Mouse (Mus musculus) kidney, embryonic 16.5 days (tissue): ENCODE results near the gene Foxd3. TPM values are rescaled to one million over a fixed set of nuclear protein-coding genes. Genes with fewer than 3 reads are reported as not detected.

ENCODE experiments used
- ATAC-seq: fragments of 200-750 bp; cut with Nextera tagmentation; 2 replicates; pipeline ENCODE4 v1.8.0; 2017; ENCODE audit warnings: moderate TSS enrichment; ENCODE audit not compliant: low FRiP score, low TSS enrichment
- H3K27ac ChIP-seq: fragments of 300-500 bp; sonication (generic); 2 replicates; pipeline ENCODE4 v1.5.1; 2014; ENCODE audit warnings: low read length
- H3K27me3 ChIP-seq: fragments of 300-500 bp; sonication (generic); 2 replicates; pipeline ENCODE4 v1.6.1; 2014; ENCODE audit warnings: low read length, control low read depth, mixed read lengths; ENCODE audit not compliant: insufficient read depth
- H3K36me3 ChIP-seq: fragments of 300-500 bp; sonication (generic); 2 replicates; pipeline ENCODE4 v1.6.1; 2014; ENCODE audit warnings: low read length, control low read depth, mixed read lengths; ENCODE audit not compliant: insufficient read depth
- H3K4me1 ChIP-seq: fragments of 300-500 bp; sonication (generic); 2 replicates; pipeline ENCODE4 v1.6.1; 2014; ENCODE audit warnings: low read length, control low read depth, mixed read lengths; ENCODE audit not compliant: insufficient read depth
- H3K4me2 ChIP-seq: fragments of 300-500 bp; sonication (generic); replicated peaks from 2 replicates; pipeline ENCODE4 v1.6.1; 2014; ENCODE audit warnings: low read depth, low read length
- H3K4me3 ChIP-seq: fragments of 300-500 bp; sonication (generic); 2 replicates; pipeline ENCODE4 v1.5.1; 2014; ENCODE audit warnings: mild to moderate bottlenecking, low read length
- H3K9ac ChIP-seq: fragments of 300-500 bp; sonication (generic); replicated peaks from 2 replicates; pipeline ENCODE4 v1.6.1; 2014; ENCODE audit warnings: low read length
- H3K9me3 ChIP-seq: fragments of 300-500 bp; sonication (generic); 2 replicates; pipeline ENCODE4 v1.6.1; 2016; ENCODE audit warnings: low read length, control low read depth
- WGBS: fragments of 180-500 bp; shearing (Covaris S2); extraction: QIAGEN DNeasy Blood & Tissue Kit; methylation state at CpG from one replicate; pipeline ENCODE4 v1.1.7; 2014; 5-methylcytosine and 5-hydroxymethylcytosine counted together
- polyA plus RNA-seq: library from polyadenylated mRNA; unstranded; fragments of >200 nt; fragmentation: Nextera tagmentation; extraction: Ambion mirVana; gene quantifications from 2 replicates; pipeline ENCODE4 v1.2.1, GENCODE M21; 2015

The Foxd3 gene
- polyA plus RNA-seq, 1 experiment from 2014 or later, result 0.09 TPM

GRCm38 (mm10) chr4:99645560-99645959 lies 10.5 kb upstream of the Foxd3 start:
- WGBS, result 90% methylated on average over 4 of the region's 4 CpGs
- H3K4me2 ChIP-seq, result no peak overlapping the region
- no peaks in the 10 kb centered on the region for H3K4me1 ChIP-seq
- H3K9ac ChIP-seq, result no peak overlapping the region
- H3K36me3 ChIP-seq, result no peaks in the 10 kb centered on the region
- H3K4me3 ChIP-seq, result no peak overlapping the region
- H3K27me3 ChIP-seq, result peaks cover 51% of the 10 kb centered on the region
- no peak overlapping the region for H3K27ac ChIP-seq
- no peaks in the 10 kb centered on the region for H3K9me3 ChIP-seq
- ATAC-seq, result no peak

GRCm38 (mm10) chr4:99650088-99650944 lies 5.8 kb upstream of the Foxd3 start:
- Histone ChIP-seq H3K27ac (no peak overlapping the region), H3K4me2 (0 out of 2 replicates have a peak overlapping the region, but pooled peaks have one; percentile 32), H3K9me3 (no peaks in the 10 kb centered on the region), H3K27me3 (peaks cover 80% of the 10 kb centered on the region), H3K9ac (no peak overlapping the region), H3K36me3 (no peaks in the 10 kb centered on the region), H3K4me3 (no peak overlapping the region; the same call in 1 of the 2 replicates), H3K4me1 (peaks cover 7% of the 10 kb centered on the region; the same call in 1 of the 2 replicates)
- 2% methylated on average over 44 of the region's 44 CpGs for WGBS
- no peak for ATAC-seq

- no peak overlapping the region for H3K27ac ChIP-seq
- H3K9ac ChIP-seq, result no peak overlapping the region
- H3K4me1 ChIP-seq, result peaks cover 12% of the 10 kb centered on the region; the same call in 1 of the 2 replicates
- no peaks in the 10 kb centered on the region for H3K36me3 ChIP-seq
- H3K27me3 ChIP-seq, result peaks cover 88% of the 10 kb centered on the region
- H3K9me3 ChIP-seq, result no peaks in the 10 kb centered on the region
- peak overlapping the region; percentile 30 for H3K4me3 ChIP-seq
- H3K4me2 ChIP-seq, result peak overlapping the region; percentile 32; the same call in 1 of the 2 replicates
- under 1% methylated on average over 59 of the region's 59 CpGs for WGBS
- ATAC-seq, result no peak
Measured at GRCm38 (mm10) chr4:99650945-99651690, 5.0 kb upstream of the Foxd3 start.

- no peak for ATAC-seq
- peaks cover 96% of the 10 kb centered on the region for H3K27me3 ChIP-seq
- H3K4me3 ChIP-seq, result no peak overlapping the region
- H3K4me1 ChIP-seq, result peaks cover 19% of the 10 kb centered on the region
- no peak overlapping the region for H3K9ac ChIP-seq
- no peak overlapping the region for H3K27ac ChIP-seq
- WGBS, result 14% methylated on average over 10 of the region's 10 CpGs
- no peak overlapping the region for H3K4me2 ChIP-seq
- no peaks in the 10 kb centered on the region for H3K36me3 ChIP-seq
- no peaks in the 10 kb centered on the region for H3K9me3 ChIP-seq
Measured at GRCm38 (mm10) chr4:99651823-99652450, 4.2 kb upstream of the Foxd3 start.

GRCm38 (mm10) chr4:99652576-99653210 lies 3.4 kb upstream of the Foxd3 start:
- H3K4me2 ChIP-seq, result no peak overlapping the region
- ATAC-seq, result no peak
- H3K9me3 ChIP-seq, result no peaks in the 10 kb centered on the region
- 2% methylated on average over 19 of the region's 19 CpGs for WGBS
- H3K36me3 ChIP-seq, result no peaks in the 10 kb centered on the region
- no peak overlapping the region for H3K9ac ChIP-seq
- peaks cover 19% of the 10 kb centered on the region for H3K4me1 ChIP-seq
- peaks cover 97% of the 10 kb centered on the region for H3K27me3 ChIP-seq
- H3K4me3 ChIP-seq, result no peak overlapping the region
- H3K27ac ChIP-seq, result no peak overlapping the region

GRCm38 (mm10) chr4:99653216-99653607 lies 2.9 kb upstream of the Foxd3 start:
- under 1% methylated on average over 25 of the region's 25 CpGs for WGBS
- no peak overlapping the region for H3K9ac ChIP-seq
- no peak overlapping the region for H3K4me2 ChIP-seq
- no peak overlapping the region for H3K27ac ChIP-seq
- H3K36me3 ChIP-seq, result no peaks in the 10 kb centered on the region
- H3K4me1 ChIP-seq, result peaks cover 19% of the 10 kb centered on the region
- H3K27me3 ChIP-seq, result peaks cover 97% of the 10 kb centered on the region
- ATAC-seq, result no peak
- no peaks in the 10 kb centered on the region for H3K9me3 ChIP-seq
- no peak overlapping the region for H3K4me3 ChIP-seq

- H3K4me3 ChIP-seq, result no peak overlapping the region
- WGBS, result under 1% methylated on average over 36 of the region's 36 CpGs
Measured at GRCm38 (mm10) chr4:99653608-99654221, 2.4 kb upstream of the Foxd3 start.

GRCm38 (mm10) chr4:99654621-99655296 lies 1.3 kb upstream of the Foxd3 start:
- H3K9me3 ChIP-seq, result no peaks in the 10 kb centered on the region
- H3K4me2 ChIP-seq, result no peak overlapping the region
- H3K9ac ChIP-seq, result no peak overlapping the region
- 1% methylated on average over 27 of the region's 27 CpGs for WGBS
- peaks cover 92% of the 10 kb centered on the region for H3K27me3 ChIP-seq
- peaks cover 19% of the 10 kb centered on the region for H3K4me1 ChIP-seq
- no peak for ATAC-seq
- H3K36me3 ChIP-seq, result no peaks in the 10 kb centered on the region
- H3K27ac ChIP-seq, result no peak overlapping the region
- no peak overlapping the region for H3K4me3 ChIP-seq

More at GRCm38 (mm10) chr4:99653608-99654221, 2.4 kb upstream of the Foxd3 start:
- peaks cover 93% of the 10 kb centered on the region for H3K27me3 ChIP-seq
- no peak for ATAC-seq
- H3K9ac ChIP-seq, result no peak overlapping the region
- peaks cover 19% of the 10 kb centered on the region for H3K4me1 ChIP-seq
- no peak overlapping the region for H3K4me2 ChIP-seq
- no peaks in the 10 kb centered on the region for H3K36me3 ChIP-seq
- H3K27ac ChIP-seq, result no peak overlapping the region
- H3K9me3 ChIP-seq, result no peaks in the 10 kb centered on the region
